Mouse (Mus musculus) CH12.LX (cell line): ENCODE results near the gene Etv6. TPM values are rescaled to one million over a fixed set of nuclear protein-coding genes. Genes with fewer than 3 reads are reported as not detected.

Experiments
- DNase-seq: peaks from one replicate; pipeline ENCODE4 v3.0.0-alpha.2; 2013; ENCODE audit errors: extremely low read depth
- H3K27ac ChIP-seq: 2 replicates; pipeline ENCODE4 v1.5.1; 2012; ENCODE audit warnings: low read depth, mild to moderate bottlenecking, control low read depth, moderate library complexity; ENCODE audit not compliant: insufficient read depth
- H3K27me3 ChIP-seq: replicated peaks from 2 replicates; pipeline ENCODE3; 2012; ENCODE audit warnings: inconsistent platforms
- H3K36me3 ChIP-seq, 2 experiments: replicated peaks in 1 of 2; 2 replicates each; pipeline versions ENCODE3 to v1.6.1; 2012; ENCODE audit warnings: inconsistent platforms in 1 of 2, low read length in 1 of 2, mild to moderate bottlenecking in 1 of 2, mixed read lengths in 1 of 2, moderate library complexity in 1 of 2; ENCODE audit not compliant: control insufficient read depth in 1 of 2, insufficient read depth in 1 of 2
- H3K4me1 ChIP-seq, 2 experiments: 2 replicates each; pipeline ENCODE4 v1.6.1; 2012; ENCODE audit warnings: inconsistent platforms in 1 of 2, moderate library complexity in 1 of 2; ENCODE audit not compliant: insufficient read depth in 2 of 2, control insufficient read depth in 1 of 2
- H3K4me2 ChIP-seq: 2 replicates; pipeline ENCODE4 v1.6.1; 2012; ENCODE audit warnings: low read depth, mild to moderate bottlenecking, control low read depth; ENCODE audit not compliant: poor library complexity, insufficient read depth, severe bottlenecking
- H3K4me3 ChIP-seq, 3 experiments: fragments of 150-350 bp in 1 of 3; sonication (generic) in 1 of 3; replicated peaks in 1 of 3; 2 replicates each; pipeline versions ENCODE3 to v1.5.1; 2011 to 2012; ENCODE audit warnings: low read depth in 2 of 3, low read length in 2 of 3, mild to moderate bottlenecking in 2 of 3, moderate library complexity in 2 of 3, control low read depth in 1 of 3, improper control_type of control experiment in 1 of 3, inconsistent platforms in 1 of 3, mixed read lengths in 1 of 3; ENCODE audit not compliant: poor library complexity in 1 of 3
- H3K79me2 ChIP-seq: replicated peaks from 2 replicates; pipeline ENCODE4 v1.6.1; 2012; ENCODE audit warnings: mild to moderate bottlenecking, moderate library complexity; ENCODE audit not compliant: control insufficient read depth, poor library complexity, insufficient read depth, severe bottlenecking; ENCODE audit errors: extremely low read depth
- H3K9ac ChIP-seq: 2 replicates; pipeline ENCODE4 v1.6.1; 2012; ENCODE audit warnings: low read depth, mild to moderate bottlenecking, control low read depth, moderate library complexity; ENCODE audit not compliant: insufficient read depth
- H3K9me3 ChIP-seq: replicated peaks from 2 replicates; pipeline ENCODE3; 2012; ENCODE audit warnings: low read length, inconsistent platforms, mixed read lengths
- BHLHE40 ChIP-seq: IDR thresholded peaks from 2 replicates; pipeline ENCODE4 v1.6.1; 2011; ENCODE audit warnings: mild to moderate bottlenecking, low read depth, low read length, improper control_type of control experiment
- CHD1 ChIP-seq: IDR thresholded peaks from 2 replicates; pipeline ENCODE4 v1.6.1; 2012; ENCODE audit warnings: low read depth, low read length, improper control_type of control experiment, inconsistent platforms
- CHD2 ChIP-seq: IDR thresholded peaks from 2 replicates; pipeline ENCODE4 v1.6.1; 2011; ENCODE audit warnings: low read length, improper control_type of control experiment
- CTCF ChIP-seq, 2 experiments: IDR thresholded peaks in 1 of 2; conservative IDR thresholded peaks in 1 of 2; 2 replicates each; pipeline ENCODE4 v1.5.1; 2011 to 2012; ENCODE audit warnings: low read depth in 2 of 2, low read length in 2 of 2, improper control_type of control experiment in 1 of 2, inconsistent platforms in 1 of 2, mild to moderate bottlenecking in 1 of 2, moderate library complexity in 1 of 2
- E2F4 ChIP-seq: IDR thresholded peaks from 2 replicates; pipeline ENCODE4 v1.6.1; 2011; ENCODE audit warnings: low read depth, low read length, improper control_type of control experiment; ENCODE audit not compliant: insufficient replicate concordance
- ELF1 ChIP-seq: IDR thresholded peaks from 2 replicates; pipeline ENCODE4 v1.6.1; 2014; ENCODE audit warnings: low read depth, mild to moderate bottlenecking, inconsistent platforms, low read length, improper control_type of control experiment
- ETS1 ChIP-seq: conservative IDR thresholded peaks from 2 replicates; pipeline ENCODE4 v1.6.1; 2012; ENCODE audit warnings: low read depth, mild to moderate bottlenecking, inconsistent platforms, low read length, improper control_type of control experiment, moderate library complexity
- GABPA ChIP-seq: IDR thresholded peaks from 2 replicates; pipeline ENCODE4 v1.6.1; 2012; ENCODE audit warnings: low read depth, low read length, improper control_type of control experiment, inconsistent platforms; ENCODE audit not compliant: insufficient replicate concordance
- JUN ChIP-seq: IDR thresholded peaks from 2 replicates; pipeline ENCODE4 v1.6.1; 2011; ENCODE audit warnings: low read depth, mild to moderate bottlenecking, low read length, improper control_type of control experiment, moderate library complexity; ENCODE audit not compliant: insufficient read depth
- MAFK ChIP-seq: IDR thresholded peaks from 2 replicates; pipeline ENCODE4 v1.6.1; 2011; ENCODE audit warnings: low read length, improper control_type of control experiment; ENCODE audit not compliant: insufficient replicate concordance
- MAZ ChIP-seq: IDR thresholded peaks from 2 replicates; pipeline ENCODE4 v1.6.1; 2012; ENCODE audit warnings: low read depth, mild to moderate bottlenecking, inconsistent platforms, low read length, improper control_type of control experiment, moderate library complexity
- MEF2A ChIP-seq: IDR thresholded peaks from 2 replicates; pipeline ENCODE4 v1.6.1; 2014; ENCODE audit warnings: low read depth, mild to moderate bottlenecking, inconsistent platforms, low read length, improper control_type of control experiment, borderline replicate concordance
- MXI1 ChIP-seq: IDR thresholded peaks from 2 replicates; pipeline ENCODE4 v1.6.1; 2011; ENCODE audit warnings: mild to moderate bottlenecking, low read depth, low read length, improper control_type of control experiment
- MYC ChIP-seq: IDR thresholded peaks from 2 replicates; pipeline ENCODE4 v1.6.1; 2011; ENCODE audit warnings: low read depth, mild to moderate bottlenecking, improper control_type of control experiment, low read length
- NELFE ChIP-seq: IDR thresholded peaks from 2 replicates; pipeline ENCODE4 v1.6.1; 2011; ENCODE audit warnings: low read depth, low read length, improper control_type of control experiment
- NRF1 ChIP-seq: IDR thresholded peaks from 2 replicates; pipeline ENCODE4 v1.6.1; 2014; ENCODE audit warnings: low read depth, mild to moderate bottlenecking, inconsistent platforms, low read length, improper control_type of control experiment, moderate library complexity
- PAX5 ChIP-seq: IDR thresholded peaks from 2 replicates; pipeline ENCODE4 v1.6.1; 2012; ENCODE audit warnings: low read length, inconsistent platforms, mixed read lengths
- RAD21 ChIP-seq: IDR thresholded peaks from 2 replicates; pipeline ENCODE4 v1.6.1; 2011; ENCODE audit warnings: low read depth, mild to moderate bottlenecking, low read length, improper control_type of control experiment, moderate library complexity
- RCOR1 ChIP-seq: conservative IDR thresholded peaks from 2 replicates; pipeline ENCODE4 v1.6.1; 2012; ENCODE audit warnings: low read depth, mild to moderate bottlenecking, inconsistent platforms, low read length, improper control_type of control experiment
- SIN3A ChIP-seq: IDR thresholded peaks from 2 replicates; pipeline ENCODE4 v1.6.1; 2012; ENCODE audit warnings: low read length, improper control_type of control experiment, inconsistent platforms
- SMC3 ChIP-seq: IDR thresholded peaks from 2 replicates; pipeline ENCODE4 v1.6.1; 2011; ENCODE audit warnings: low read depth, low read length, improper control_type of control experiment
- TBP ChIP-seq: conservative IDR thresholded peaks from 2 replicates; pipeline ENCODE4 v1.6.1; 2011; ENCODE audit warnings: low read depth, low read length, improper control_type of control experiment
- UBTF ChIP-seq: IDR thresholded peaks from 2 replicates; pipeline ENCODE4 v1.6.1; 2012; ENCODE audit warnings: low read depth, mild to moderate bottlenecking, inconsistent platforms, low read length, improper control_type of control experiment, moderate library complexity
- USF1 ChIP-seq: IDR thresholded peaks from 2 replicates; pipeline ENCODE4 v1.6.1; 2014; ENCODE audit warnings: low read depth, mild to moderate bottlenecking, inconsistent platforms, low read length, improper control_type of control experiment
- USF2 ChIP-seq: conservative IDR thresholded peaks from 2 replicates; pipeline ENCODE4 v1.6.1; 2011; ENCODE audit warnings: low read depth, low read length, improper control_type of control experiment
- ZC3H11A ChIP-seq: IDR thresholded peaks from 2 replicates; pipeline ENCODE4 v1.6.1; 2012; ENCODE audit warnings: low read depth, mild to moderate bottlenecking, inconsistent platforms, low read length, improper control_type of control experiment
- ZKSCAN1 ChIP-seq: IDR thresholded peaks from 2 replicates; pipeline ENCODE4 v1.6.1; 2012; ENCODE audit warnings: low read depth, inconsistent platforms, low read length, improper control_type of control experiment, borderline replicate concordance
- ZMIZ1 ChIP-seq: IDR thresholded peaks from 2 replicates; pipeline ENCODE4 v1.6.1; 2012; ENCODE audit warnings: low read depth, mild to moderate bottlenecking, inconsistent platforms, low read length, improper control_type of control experiment
- dilution Hi-C: fragments of 300-500 bp; cut with MboI; formaldehyde crosslinking; loops from 2 replicates; pipeline ENCODE4 v1.14.3; 2020; ENCODE audit warnings: low sequenced_read_pairs; ENCODE audit not compliant: extremely low pct_unique_long_range_greater_than_20kb, extremely low pct_ligation_motif_present
- in situ Hi-C: fragments of 300-500 bp; cut with MboI; formaldehyde crosslinking; loops from 3 replicates; pipeline ENCODE4 v1.14.3; 2019; ENCODE audit warnings: low sequenced_read_pairs, low pct_ligation_motif_present, low pct_unique_long_range_greater_than_20kb, mixed read lengths
- polyA plus RNA-seq: library from polyadenylated mRNA; unstranded; fragments of >175 nt; gene quantifications from 2 replicates; pipeline ENCODE4 v1.2.1, GENCODE M21; 2012; ENCODE audit warnings: low read depth; ENCODE audit not compliant: insufficient read length
- total RNA-seq, 2 experiments: library from RNA; depleted of rRNA; stranded (reverse); fragments of 300-350 nt in 1 of 2; fragments of >200 nt in 1 of 2; gene quantifications; 2 replicates each; pipeline ENCODE4 v1.2.3; 2012 to 2014

Gene Etv6
- total and polyA plus RNA-seq, 3 experiments: 7.6 to 29.5 (median 10.1) TPM

DNA sequence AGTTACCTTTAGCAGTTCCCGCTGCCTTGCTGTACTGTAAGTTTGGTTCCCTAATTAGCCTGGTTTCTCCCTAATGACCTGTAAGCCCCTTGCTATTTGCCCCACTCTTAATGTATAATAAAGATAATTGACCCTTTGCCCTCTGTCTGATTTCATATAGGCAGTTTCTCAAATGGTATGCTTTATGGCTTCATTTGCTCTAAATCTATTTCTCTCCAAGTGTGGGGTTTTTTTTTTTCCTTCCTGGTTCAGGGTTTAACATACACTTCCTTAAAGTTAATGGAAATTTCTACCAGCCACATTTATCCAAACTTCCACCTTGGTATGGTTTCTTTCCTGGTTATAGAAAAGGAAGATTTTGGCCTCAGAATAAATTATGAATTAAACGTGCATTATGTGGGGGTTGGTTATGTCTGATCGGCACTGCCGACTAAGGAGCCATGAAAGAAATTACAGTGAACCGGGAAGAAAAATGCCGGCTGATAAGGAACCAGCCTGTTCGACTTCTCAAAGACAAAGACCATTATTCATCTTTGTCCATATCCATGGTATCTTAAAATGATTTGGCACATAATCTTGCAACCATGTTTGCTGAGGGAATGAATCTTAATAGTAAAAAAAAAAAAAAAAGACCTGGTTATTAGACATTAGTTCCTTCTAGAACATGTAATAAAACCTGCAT is 155.2 kb downstream of the Etv6 start:
- peaks cover 0 to 38% of the 10 kb centered on the region in 2 experiments for H3K36me3 ChIP-seq
- TF ChIP-seq CTCF (conservative IDR thresholded peaks at IDR 0.05 in 1 of 2, IDR thresholded peaks at IDR 0.05 in 1 of 2; ENCODE audit: low read depth in 2 of 2, low read length in 2 of 2) (no peak), SMC3 (no peak), TBP (no peak), USF1 (no peak), RAD21 (no peak), MYC (no peak), USF2 (no peak), JUN (no peak), MAFK (no peak), NRF1 (no peak), ELF1 (no peak), UBTF (no peak), PAX5 (no peak), CHD2 (no peak), MXI1 (no peak), CHD1 (no peak), GABPA (no peak), SIN3A (no peak), E2F4 (no peak), BHLHE40 (no peak)
- no peaks in the 10 kb centered on the region for H3K27me3 ChIP-seq
- no peak overlapping the region for H3K4me3 ChIP-seq
- H3K27ac ChIP-seq: no peak overlapping the region
- in situ Hi-C loops (no loop called here), dilution Hi-C loops (no loop called here)
- H3K4me2 ChIP-seq: no peak overlapping the region
- no peaks in the 10 kb centered on the region for H3K9me3 ChIP-seq
- no peak overlapping the region for H3K9ac ChIP-seq
- no peak for DNase-seq
- H3K4me1 ChIP-seq: peaks cover 7 to 97% of the 10 kb centered on the region in 2 experiments; a peak in 2 of 4 replicates
- H3K79me2 ChIP-seq: peaks cover 3% of the 10 kb centered on the region; the same call in 1 of the 2 replicates

DNA sequence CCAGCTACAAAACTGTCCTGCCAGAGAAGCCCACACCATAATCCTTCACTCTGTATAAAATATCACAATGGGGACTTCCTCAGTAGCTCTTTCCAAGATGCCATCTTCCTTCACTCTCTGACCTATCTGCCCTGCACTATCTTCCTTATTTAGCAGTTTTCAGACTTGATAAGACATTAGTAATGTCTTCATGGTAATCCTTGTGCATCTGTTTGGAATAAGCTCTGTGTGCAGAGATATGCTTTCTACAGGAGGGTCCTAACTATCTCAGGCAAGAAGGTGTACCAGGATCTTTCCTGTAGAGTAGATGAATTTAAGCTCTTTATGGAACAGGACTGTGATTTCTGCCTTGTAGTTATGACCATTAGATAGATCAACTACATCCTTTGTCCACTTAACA is 157.2 kb downstream of the Etv6 start:
- no peak overlapping the region for H3K4me2 ChIP-seq
- H3K4me3 ChIP-seq: no peak overlapping the region
- in situ Hi-C loops (no loop called here), dilution Hi-C loops (no loop called here)
- H3K9me3 ChIP-seq: no peaks in the 10 kb centered on the region
- H3K9ac ChIP-seq: no peak overlapping the region
- no peak for DNase-seq
- H3K79me2 ChIP-seq: peaks cover 3% of the 10 kb centered on the region; the same call in 1 of the 2 replicates
- peaks cover 3 to 45% of the 10 kb centered on the region in 2 experiments for H3K36me3 ChIP-seq
- H3K4me1 ChIP-seq: peaks cover 7 to 96% of the 10 kb centered on the region in 2 experiments; a peak in 2 of 4 replicates
- H3K27ac ChIP-seq: no peak overlapping the region
- TF ChIP-seq BHLHE40: no peak
- no peak for TF ChIP-seq CHD1
- no peak for TF ChIP-seq MAZ
- no peak for TF ChIP-seq JUN
- TF ChIP-seq E2F4: no peak
- TF ChIP-seq USF1: no peak
- TF ChIP-seq NELFE: no peak
- TF ChIP-seq ETS1: no peak
- no peak for TF ChIP-seq ZC3H11A
- no peak for TF ChIP-seq RCOR1
- no peak for TF ChIP-seq ZKSCAN1
- no peak for TF ChIP-seq ZMIZ1
- TF ChIP-seq MEF2A: no peak
- TF ChIP-seq SIN3A: no peak
- TF ChIP-seq GABPA: no peak
- TF ChIP-seq USF2: no peak
- no peak for TF ChIP-seq CTCF (conservative IDR thresholded peaks at IDR 0.05 in 1 of 2, IDR thresholded peaks at IDR 0.05 in 1 of 2; ENCODE audit: low read depth in 2 of 2, low read length in 2 of 2)
- TF ChIP-seq RAD21: no peak
- TF ChIP-seq MXI1: no peak
- no peaks in the 10 kb centered on the region for H3K27me3 ChIP-seq
